Mouse (Mus musculus) megakaryocyte, embryonic 14.5 days (primary cell): Measurements from ENCODE around the gene Entpd1.

Source experiments
- FLI1 ChIP-seq: IDR thresholded peaks from 2 replicates; pipeline ENCODE4 v1.6.1; 2012; ENCODE audit warnings: low read length, inconsistent platforms, mixed read lengths
- GATA1 ChIP-seq: IDR thresholded peaks from 3 replicates; pipeline ENCODE4 v1.6.1; 2012; ENCODE audit warnings: mixed read lengths, low read length, inconsistent platforms, borderline replicate concordance

DNA sequence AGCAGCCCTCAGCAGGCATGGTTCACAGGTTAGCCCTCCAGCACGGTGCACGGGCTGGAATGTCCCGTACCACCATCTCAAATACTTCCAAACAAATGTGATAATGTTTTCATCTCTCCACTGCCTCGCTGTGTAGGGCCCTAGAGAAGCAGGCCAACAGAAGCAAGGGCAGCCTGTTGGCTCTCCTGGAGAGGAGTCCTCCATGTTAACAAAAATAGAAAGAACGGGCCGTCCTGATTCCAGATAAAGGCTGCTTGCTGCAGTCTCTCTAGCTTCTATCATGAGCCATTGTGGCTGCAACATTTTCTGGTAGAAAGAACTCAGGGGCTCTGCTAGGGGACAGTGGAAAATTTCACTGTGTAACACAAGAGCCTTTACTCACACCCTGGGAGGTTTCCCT, 104.8 kb downstream of the Entpd1 start:
- TF ChIP-seq GATA1, result no peak
- no peak for TF ChIP-seq FLI1
